Mouse (Mus musculus): ENCODE data around the gene Sowahc.
A peak's percentile ranks its signal among the peaks of the same experiment; 100 is the strongest.

The Sowahc gene

GRCm38 (mm10) chr10:59221473-59222270 is at the start of gene Sowahc, which contains the start of gene Sept10:
Gene Sowahc, plus strand, starts transcription at chr10:59221953.
Gene Sept10, minus strand, starts transcription at chr10:59221847.
- DNase-seq (ENCODE audit: low spot score in 2 of 2): peak; percentile 92 to 95

- no peak for DNase-seq (ENCODE audit: low spot score in 2 of 2)
Measured at GRCm38 (mm10) chr10:59172539-59172938, 49.2 kb upstream of the Sowahc start.

DNA sequence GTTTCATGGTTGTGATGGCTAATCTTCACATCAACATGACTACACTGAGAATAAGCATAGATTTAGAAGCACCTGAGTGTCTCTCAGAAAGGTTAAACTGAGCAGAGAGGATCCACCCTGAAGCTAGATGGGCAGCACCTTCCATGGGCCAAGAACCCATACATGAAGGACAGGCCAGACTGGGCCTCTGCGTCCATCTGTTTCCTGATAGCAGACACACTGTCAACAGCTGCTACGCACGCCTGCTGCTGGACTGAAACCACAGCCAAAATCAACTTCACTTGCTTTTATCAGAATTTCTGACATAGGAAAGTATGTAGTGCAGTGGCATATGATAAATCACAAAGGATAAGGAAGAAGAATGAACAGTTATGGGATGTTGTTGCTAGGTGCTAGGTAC is 42.1 kb upstream of the Sowahc start:
- DNase-seq (ENCODE audit: low spot score in 2 of 2): no peak

DNA sequence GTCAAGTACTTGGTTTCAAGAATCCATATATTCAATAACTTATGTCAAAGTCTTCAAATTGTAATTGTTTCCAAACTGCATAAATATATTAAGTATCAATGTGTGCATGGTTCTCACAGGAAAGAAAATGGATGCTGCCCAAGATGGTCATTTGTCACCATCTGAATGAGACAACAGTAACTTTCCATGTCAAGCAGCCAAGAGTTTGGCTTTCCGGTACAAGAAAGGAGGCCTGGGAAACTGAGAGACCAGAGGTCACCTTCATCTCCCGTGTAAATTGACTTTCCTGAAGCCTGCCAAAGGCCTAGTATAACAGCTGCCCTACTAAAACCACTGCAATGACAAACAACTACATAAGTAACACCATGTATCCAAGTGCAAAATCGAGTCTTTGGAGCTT is 39.4 kb upstream of the Sowahc start:
- DNase-seq (ENCODE audit: low spot score in 2 of 2): no peak

DNA sequence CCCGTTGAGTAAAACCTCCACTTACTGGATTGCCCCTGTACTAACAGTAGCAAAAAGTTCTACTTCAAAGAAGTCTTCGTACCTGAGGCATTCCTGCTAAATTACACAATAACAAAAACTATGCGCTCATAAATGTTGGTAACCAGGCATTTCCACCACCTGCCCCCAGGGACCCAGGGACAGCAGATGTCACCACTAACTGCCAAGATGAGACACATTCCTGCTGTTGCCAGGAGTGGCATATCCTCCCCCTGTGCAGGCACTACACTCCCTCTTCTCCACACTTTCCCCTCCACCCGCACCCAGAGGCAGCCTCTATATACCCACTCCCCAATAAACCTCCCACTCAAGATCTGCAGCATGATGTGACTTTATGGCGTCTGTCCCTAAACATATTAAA is 26.9 kb upstream of the Sowahc start:
- DNase-seq (ENCODE audit: low spot score in 2 of 2): no peak

- DNase-seq (ENCODE audit: low spot score in 2 of 2): no peak
Measured at GRCm38 (mm10) chr10:59196763-59197162, 25.0 kb upstream of the Sowahc start.

- no peak for DNase-seq (ENCODE audit: low spot score in 2 of 2)
Measured at GRCm38 (mm10) chr10:59200011-59200410, 21.7 kb upstream of the Sowahc start.

GRCm38 (mm10) chr10:59220824-59221472 is 805 bp upstream of the Sowahc start:
- peak in 1 of 2 experiments; percentile 6 for DNase-seq (ENCODE audit: low spot score in 2 of 2)

- peak; percentile 13 to 21 for DNase-seq (ENCODE audit: low spot score in 2 of 2)
Measured at GRCm38 (mm10) chr10:59222271-59223101, 733 bp downstream of the Sowahc start.

DNA sequence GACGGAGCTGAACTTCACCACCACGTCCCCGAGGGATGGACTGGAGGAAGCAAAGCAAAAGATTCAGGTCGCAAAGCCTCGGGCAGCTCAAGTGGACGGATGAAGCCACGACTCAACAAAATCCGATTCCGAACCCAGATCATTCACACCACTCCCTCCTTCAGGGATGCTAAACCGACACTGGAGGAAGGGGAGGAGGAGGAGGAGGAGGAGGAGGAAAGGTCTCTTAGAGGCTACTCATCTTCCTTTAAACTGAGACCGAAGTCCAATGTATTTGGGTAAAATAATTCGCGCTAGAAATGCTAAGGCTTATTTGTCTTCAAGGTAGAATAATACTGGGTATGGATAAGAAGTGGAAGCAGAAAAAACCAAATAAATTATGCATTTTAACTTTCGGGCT is 1.5 kb downstream of the Sowahc start:
- DNase-seq (ENCODE audit: low spot score in 2 of 2): no peak

DNA sequence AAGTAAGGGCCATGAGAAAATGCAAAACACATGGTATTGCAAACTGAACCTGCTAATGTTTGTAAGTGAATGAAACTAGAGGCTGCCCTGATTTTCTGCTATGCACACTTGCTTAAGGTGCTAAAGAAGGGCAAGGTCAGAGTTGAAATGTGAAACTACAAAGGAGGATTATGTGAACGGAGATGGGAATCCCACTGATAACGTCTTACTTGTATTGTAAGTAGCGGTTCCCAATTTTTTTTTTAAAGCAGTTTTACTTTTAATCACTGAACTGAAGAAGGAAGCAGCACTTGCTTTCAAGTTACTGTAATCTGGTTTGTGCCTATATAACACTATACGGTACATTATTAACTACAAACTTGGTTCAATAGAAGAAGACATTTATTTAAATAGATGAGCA is 2.1 kb downstream of the Sowahc start:
- DNase-seq (ENCODE audit: low spot score in 2 of 2): no peak

GRCm38 (mm10) chr10:59225137-59225536 is 3.4 kb downstream of the Sowahc start:
- no peak for DNase-seq (ENCODE audit: low spot score in 2 of 2)

DNA sequence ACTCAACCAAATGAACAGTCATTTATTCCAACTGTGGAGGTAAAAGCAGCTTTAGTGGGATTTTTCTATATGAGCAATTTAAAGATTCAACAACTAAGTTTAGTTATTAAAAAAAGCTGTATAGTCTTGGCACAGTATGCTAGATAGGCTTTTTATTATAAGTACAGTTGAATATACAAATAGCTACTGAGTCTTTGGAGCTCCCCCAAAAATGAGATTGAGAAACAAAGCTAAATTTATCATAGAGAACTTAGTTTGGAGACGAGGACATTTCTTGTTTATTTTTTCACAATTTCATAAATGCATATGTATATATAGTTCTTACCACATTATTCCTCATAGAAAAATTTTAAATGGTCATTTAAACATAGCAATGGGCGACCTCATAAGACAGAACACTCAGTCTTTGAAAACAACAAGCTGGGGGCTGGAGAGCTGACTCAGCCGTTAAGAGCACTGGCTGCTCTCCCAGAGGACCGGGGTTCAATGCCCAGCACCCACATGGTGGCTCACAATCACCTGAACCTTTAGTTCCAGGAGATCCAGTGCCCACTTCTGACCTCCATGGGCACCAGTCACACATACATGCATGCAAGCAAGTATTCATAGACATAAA is 7.6 kb downstream of the Sowahc start:
- DNase-seq (ENCODE audit: low spot score in 2 of 2): no peak

DNA sequence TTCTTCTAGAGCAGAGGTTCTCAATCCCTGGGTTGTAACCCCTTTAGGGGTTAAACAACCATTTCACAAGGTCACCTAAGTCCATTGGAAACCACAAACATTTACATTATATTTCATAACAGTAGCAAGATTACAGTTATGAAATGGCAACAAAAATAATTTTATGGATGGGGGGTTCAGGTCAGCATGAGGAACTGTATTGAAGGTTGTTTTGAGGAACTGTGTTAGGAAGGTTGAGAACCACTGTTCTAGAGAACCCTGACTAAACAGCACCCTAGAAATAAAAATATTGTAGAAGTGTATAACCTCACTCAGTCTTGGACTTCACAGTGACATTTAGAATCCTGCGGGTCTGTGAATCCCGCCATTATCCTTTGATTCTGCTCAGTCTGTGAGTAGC is 13.5 kb downstream of the Sowahc start:
- DNase-seq (ENCODE audit: low spot score in 2 of 2): no peak

DNA sequence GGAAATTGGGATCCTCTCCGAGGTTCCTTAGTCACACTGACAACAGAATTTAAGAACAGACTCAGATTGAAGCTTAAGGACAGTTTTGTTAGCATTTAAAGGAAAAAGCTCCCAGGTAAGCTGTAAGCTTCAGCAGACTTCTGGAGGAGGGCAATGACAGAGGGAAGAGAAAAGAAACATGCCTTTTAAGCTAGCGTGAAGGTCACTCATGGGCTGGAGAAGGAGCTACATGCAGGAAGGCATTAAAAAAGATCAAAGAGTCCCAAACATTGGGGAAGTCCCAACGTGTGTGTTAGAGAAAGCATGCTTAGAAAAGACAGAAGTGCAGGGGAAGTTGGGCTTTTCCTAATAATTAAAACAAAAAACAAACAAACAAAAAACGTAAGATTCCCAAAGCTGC is 14.1 kb downstream of the Sowahc start:
- DNase-seq (ENCODE audit: low spot score in 2 of 2): no peak

DNA sequence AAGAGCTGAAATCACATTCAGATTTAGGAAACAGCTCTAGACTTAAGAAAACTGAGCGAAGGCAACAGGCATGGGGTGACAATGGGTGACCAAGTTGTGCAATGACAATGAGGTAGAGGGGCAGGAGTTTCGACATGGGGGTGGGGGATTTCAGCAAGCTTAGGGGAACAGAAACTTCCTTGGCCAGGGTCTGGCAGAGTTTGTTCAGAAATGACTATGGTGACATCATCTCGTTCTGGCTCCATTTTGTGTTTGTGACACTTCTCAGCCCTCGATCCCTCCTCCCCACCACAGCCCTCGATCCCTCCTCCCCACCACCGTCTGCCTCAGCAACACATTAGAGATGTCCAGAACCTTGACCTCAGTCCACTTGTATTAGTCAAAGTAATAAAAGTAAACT is 14.7 kb downstream of the Sowahc start:
- no peak for DNase-seq (ENCODE audit: low spot score in 2 of 2)

GRCm38 (mm10) chr10:59237757-59238156 is 16.0 kb downstream of the Sowahc start:
- no peak for DNase-seq (ENCODE audit: low spot score in 2 of 2)

DNA sequence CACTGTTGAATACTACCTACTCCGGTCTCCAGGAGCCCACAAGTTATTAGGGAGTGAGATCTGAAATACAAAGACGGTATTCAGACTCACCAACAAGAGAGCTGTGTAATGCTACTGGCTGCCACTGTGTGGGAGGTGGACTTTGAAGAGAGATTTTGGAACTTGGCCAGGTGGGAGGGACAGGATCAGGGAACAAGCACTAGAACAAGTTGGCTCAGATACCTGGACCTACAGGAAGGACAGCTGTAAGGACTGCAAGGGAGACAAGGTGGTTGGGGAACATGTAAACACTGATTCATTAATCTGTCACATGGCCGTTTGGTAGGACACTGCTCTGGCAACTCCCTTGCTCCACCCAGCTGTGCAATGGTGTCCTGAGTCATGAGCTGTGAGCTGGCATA is 19.4 kb downstream of the Sowahc start:
- DNase-seq (ENCODE audit: low spot score in 2 of 2): no peak

- DNase-seq (ENCODE audit: low spot score in 2 of 2): no peak
Measured at GRCm38 (mm10) chr10:59249531-59249930, 27.8 kb downstream of the Sowahc start.

DNA sequence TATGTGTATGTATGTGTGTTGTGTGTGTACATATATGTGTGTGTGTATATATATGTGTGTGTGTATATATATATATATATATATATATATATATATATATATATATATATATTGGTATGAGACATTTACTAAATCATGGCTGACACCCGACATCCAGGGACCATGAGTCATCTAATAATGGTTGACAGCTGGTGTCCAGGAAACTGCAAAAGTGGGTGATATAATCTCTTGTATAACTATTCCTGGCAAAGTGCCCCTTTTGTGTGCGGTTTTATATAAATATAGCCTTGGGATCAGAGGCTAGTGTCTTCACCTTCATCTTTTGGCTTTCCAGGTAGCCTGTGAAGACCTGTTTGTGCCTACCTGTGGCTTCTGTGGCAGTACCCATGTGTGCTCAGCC is 28.9 kb downstream of the Sowahc start:
- DNase-seq (ENCODE audit: low spot score in 2 of 2): no peak

- DNase-seq (ENCODE audit: low spot score in 2 of 2): no peak
Measured at GRCm38 (mm10) chr10:59251980-59252379, 30.2 kb downstream of the Sowahc start.

DNA sequence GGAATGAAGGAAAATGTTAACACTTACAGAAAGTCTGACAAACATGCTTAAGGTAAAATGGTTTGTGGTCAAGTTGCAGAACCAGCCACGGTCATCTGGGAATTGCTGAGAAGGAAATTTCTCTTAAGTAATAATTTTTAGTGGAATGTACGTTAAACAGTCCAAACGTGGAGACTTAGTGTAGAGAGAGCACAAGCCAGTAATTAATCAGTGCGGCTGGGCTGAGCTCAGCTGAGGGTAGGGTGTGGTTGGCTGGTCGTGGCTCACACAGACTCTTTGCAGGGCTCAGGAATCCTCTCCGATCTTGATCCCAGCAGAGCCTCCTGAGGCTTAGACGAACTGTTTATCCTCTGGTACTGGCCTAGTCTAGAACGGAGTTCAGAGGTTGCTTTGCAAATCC is 30.6 kb downstream of the Sowahc start:
- no peak for DNase-seq (ENCODE audit: low spot score in 2 of 2)

All from frontal cortex, postnatal 14 days (tissue).